Mouse (Mus musculus): ENCODE measurements around the gene Apba2. TPM values are rescaled to one million over a fixed set of nuclear protein-coding genes. Genes with fewer than 3 reads are reported as not detected.

Gene Apba2
- polyA plus RNA-seq, 1 experiment from 2014 or later: 18.3 TPM

GRCm38 (mm10) chr7:64502271-64503180, 1.0 kb downstream of the Apba2 start:
- peak; percentile 31 for DNase-seq (ENCODE audit: low spot score)
- H3K36me3 ChIP-seq (replicated peaks; ENCODE audit: control insufficient read depth, insufficient read depth, low read depth, low read length): no peaks in the 10 kb centered on the region
- peak; percentile 37 for ATAC-seq (replicated peaks; ENCODE audit: insufficient number of reproducible peaks, low FRiP score, low TSS enrichment, low read depth)
- H3K4me2 ChIP-seq (ENCODE audit: low read depth, low read length): peak overlapping the region; percentile 91
- H3K9me3 ChIP-seq (replicated peaks; ENCODE audit: control insufficient read depth, low read length): no peaks in the 10 kb centered on the region
- peaks cover 6% of the 10 kb centered on the region for H3K27me3 ChIP-seq (ENCODE audit: control insufficient read depth, insufficient read depth, low read length)
- peak overlapping the region; percentile 49 for H3K4me3 ChIP-seq (ENCODE audit: low read depth, low read length)
- H3K9ac ChIP-seq (replicated peaks; ENCODE audit: low read length): peak overlapping the region; percentile 75
- H3K27ac ChIP-seq (replicated peaks; ENCODE audit: low read depth, low read length): no peak overlapping the region
- whole genome bisulfite sequencing: 2% methylated on average over 45 of the region's 47 CpGs
- H3K4me1 ChIP-seq (ENCODE audit: control insufficient read depth, insufficient read depth, low read length): no peaks in the 10 kb centered on the region

- H3K4me3 ChIP-seq (ENCODE audit: low read depth, low read length): no peak overlapping the region
- no peak overlapping the region for H3K9ac ChIP-seq (replicated peaks; ENCODE audit: low read length)
- H3K4me2 ChIP-seq (ENCODE audit: low read depth, low read length): no peak overlapping the region
- no peak overlapping the region for H3K27ac ChIP-seq (replicated peaks; ENCODE audit: low read depth, low read length)
- 75% methylated on average over 6 of the region's 6 CpGs for WGBS
- no peaks in the 10 kb centered on the region for H3K9me3 ChIP-seq (replicated peaks; ENCODE audit: control insufficient read depth, low read length)
- H3K27me3 ChIP-seq (ENCODE audit: control insufficient read depth, insufficient read depth, low read length): peaks cover 6% of the 10 kb centered on the region
- H3K36me3 ChIP-seq (replicated peaks; ENCODE audit: control insufficient read depth, insufficient read depth, low read depth, low read length): no peaks in the 10 kb centered on the region
- ATAC-seq (replicated peaks; ENCODE audit: insufficient number of reproducible peaks, low FRiP score, low TSS enrichment, low read depth) (no peak), DNase-seq (ENCODE audit: low spot score) (no peak)
- no peaks in the 10 kb centered on the region for H3K4me1 ChIP-seq (ENCODE audit: control insufficient read depth, insufficient read depth, low read length)
Observed at GRCm38 (mm10) chr7:64503641-64504040, 2.1 kb downstream of the Apba2 start.

- Histone ChIP-seq H3K27me3 (ENCODE audit: control insufficient read depth, insufficient read depth, low read length) (peaks cover 6% of the 10 kb centered on the region), H3K4me3 (ENCODE audit: low read depth, low read length) (no peak overlapping the region), H3K4me2 (ENCODE audit: low read depth, low read length) (no peak overlapping the region), H3K9ac (replicated peaks; ENCODE audit: low read length) (no peak overlapping the region), H3K36me3 (replicated peaks; ENCODE audit: control insufficient read depth, insufficient read depth, low read depth, low read length) (no peaks in the 10 kb centered on the region), H3K27ac (replicated peaks; ENCODE audit: low read depth, low read length) (no peak overlapping the region), H3K4me1 (ENCODE audit: control insufficient read depth, insufficient read depth, low read length) (no peaks in the 10 kb centered on the region), H3K9me3 (replicated peaks; ENCODE audit: control insufficient read depth, low read length) (no peaks in the 10 kb centered on the region)
- ATAC-seq (replicated peaks; ENCODE audit: insufficient number of reproducible peaks, low FRiP score, low TSS enrichment, low read depth) (no peak), DNase-seq (ENCODE audit: low spot score) (no peak)
- 31% methylated on average over 8 of the region's 8 CpGs for WGBS
Observed at GRCm38 (mm10) chr7:64504691-64505231, 3.3 kb downstream of the Apba2 start.

- Histone ChIP-seq H3K4me1 (ENCODE audit: control insufficient read depth, insufficient read depth, low read length) (no peaks in the 10 kb centered on the region), H3K4me2 (ENCODE audit: low read depth, low read length) (no peak overlapping the region), H3K27me3 (ENCODE audit: control insufficient read depth, insufficient read depth, low read length) (peaks cover 6% of the 10 kb centered on the region), H3K36me3 (replicated peaks; ENCODE audit: control insufficient read depth, insufficient read depth, low read depth, low read length) (no peaks in the 10 kb centered on the region), H3K27ac (replicated peaks; ENCODE audit: low read depth, low read length) (no peak overlapping the region), H3K9me3 (replicated peaks; ENCODE audit: control insufficient read depth, low read length) (no peaks in the 10 kb centered on the region), H3K9ac (replicated peaks; ENCODE audit: low read length) (no peak overlapping the region), H3K4me3 (ENCODE audit: low read depth, low read length) (no peak overlapping the region)
- no peak for DNase-seq (ENCODE audit: low spot score)
- WGBS: 94% methylated on average over 3 of the region's 3 CpGs
- ATAC-seq (replicated peaks; ENCODE audit: insufficient number of reproducible peaks, low FRiP score, low TSS enrichment, low read depth): no peak
Observed at GRCm38 (mm10) chr7:64505571-64505970, 4.1 kb downstream of the Apba2 start.

GRCm38 (mm10) chr7:64508826-64509225, 7.3 kb downstream of the Apba2 start:
- Histone ChIP-seq H3K4me2 (ENCODE audit: low read depth, low read length) (no peak overlapping the region), H3K9me3 (replicated peaks; ENCODE audit: control insufficient read depth, low read length) (no peaks in the 10 kb centered on the region), H3K9ac (replicated peaks; ENCODE audit: low read length) (no peak overlapping the region), H3K4me1 (ENCODE audit: control insufficient read depth, insufficient read depth, low read length) (no peaks in the 10 kb centered on the region), H3K27me3 (ENCODE audit: control insufficient read depth, insufficient read depth, low read length) (0 out of 2 replicates have a peak, but pooled peaks cover under 1% of the 10 kb centered on the region), H3K36me3 (replicated peaks; ENCODE audit: control insufficient read depth, insufficient read depth, low read depth, low read length) (no peaks in the 10 kb centered on the region), H3K4me3 (ENCODE audit: low read depth, low read length) (no peak overlapping the region), H3K27ac (replicated peaks; ENCODE audit: low read depth, low read length) (no peak overlapping the region)
- no peak for ATAC-seq (replicated peaks; ENCODE audit: insufficient number of reproducible peaks, low FRiP score, low TSS enrichment, low read depth)
- no peak for DNase-seq (ENCODE audit: low spot score)
- WGBS: 73% methylated on average over 7 of the region's 7 CpGs

- Histone ChIP-seq H3K36me3 (replicated peaks; ENCODE audit: control insufficient read depth, insufficient read depth, low read depth, low read length) (no peaks in the 10 kb centered on the region), H3K9ac (replicated peaks; ENCODE audit: low read length) (no peak overlapping the region), H3K4me1 (ENCODE audit: control insufficient read depth, insufficient read depth, low read length) (no peaks in the 10 kb centered on the region), H3K27ac (replicated peaks; ENCODE audit: low read depth, low read length) (no peak overlapping the region), H3K9me3 (replicated peaks; ENCODE audit: control insufficient read depth, low read length) (no peaks in the 10 kb centered on the region), H3K27me3 (ENCODE audit: control insufficient read depth, insufficient read depth, low read length) (no peaks in the 10 kb centered on the region), H3K4me3 (ENCODE audit: low read depth, low read length) (no peak overlapping the region), H3K4me2 (ENCODE audit: low read depth, low read length) (no peak overlapping the region)
- 62% methylated on average over 2 of the region's 2 CpGs for WGBS
- ATAC-seq (replicated peaks; ENCODE audit: insufficient number of reproducible peaks, low FRiP score, low TSS enrichment, low read depth): no peak
- DNase-seq (ENCODE audit: low spot score): no peak
Observed at GRCm38 (mm10) chr7:64509911-64510310, 8.4 kb downstream of the Apba2 start.

GRCm38 (mm10) chr7:64510526-64511210, 9.2 kb downstream of the Apba2 start:
- no peak overlapping the region for H3K4me2 ChIP-seq (ENCODE audit: low read depth, low read length)
- H3K27ac ChIP-seq (replicated peaks; ENCODE audit: low read depth, low read length): no peak overlapping the region
- no peak for ATAC-seq (replicated peaks; ENCODE audit: insufficient number of reproducible peaks, low FRiP score, low TSS enrichment, low read depth)
- H3K36me3 ChIP-seq (replicated peaks; ENCODE audit: control insufficient read depth, insufficient read depth, low read depth, low read length): no peaks in the 10 kb centered on the region
- H3K9ac ChIP-seq (replicated peaks; ENCODE audit: low read length): no peak overlapping the region
- DNase-seq (ENCODE audit: low spot score): no peak
- WGBS: 84% methylated on average over 8 of the region's 8 CpGs
- H3K4me3 ChIP-seq (ENCODE audit: low read depth, low read length): no peak overlapping the region
- H3K9me3 ChIP-seq (replicated peaks; ENCODE audit: control insufficient read depth, low read length): no peaks in the 10 kb centered on the region
- no peaks in the 10 kb centered on the region for H3K27me3 ChIP-seq (ENCODE audit: control insufficient read depth, insufficient read depth, low read length)
- H3K4me1 ChIP-seq (ENCODE audit: control insufficient read depth, insufficient read depth, low read length): no peaks in the 10 kb centered on the region

- H3K4me1 ChIP-seq (ENCODE audit: control insufficient read depth, insufficient read depth, low read length): no peaks in the 10 kb centered on the region
- no peak overlapping the region for H3K4me3 ChIP-seq (ENCODE audit: low read depth, low read length)
- H3K4me2 ChIP-seq (ENCODE audit: low read depth, low read length): no peak overlapping the region
- WGBS: 93% methylated on average over 3 of the region's 3 CpGs
- H3K27me3 ChIP-seq (ENCODE audit: control insufficient read depth, insufficient read depth, low read length): no peaks in the 10 kb centered on the region
- no peaks in the 10 kb centered on the region for H3K36me3 ChIP-seq (replicated peaks; ENCODE audit: control insufficient read depth, insufficient read depth, low read depth, low read length)
- DNase-seq (ENCODE audit: low spot score): no peak
- no peaks in the 10 kb centered on the region for H3K9me3 ChIP-seq (replicated peaks; ENCODE audit: control insufficient read depth, low read length)
- no peak overlapping the region for H3K27ac ChIP-seq (replicated peaks; ENCODE audit: low read depth, low read length)
- ATAC-seq (replicated peaks; ENCODE audit: insufficient number of reproducible peaks, low FRiP score, low TSS enrichment, low read depth): no peak
- no peak overlapping the region for H3K9ac ChIP-seq (replicated peaks; ENCODE audit: low read length)
Observed at GRCm38 (mm10) chr7:64513621-64514020, 12.1 kb downstream of the Apba2 start.

Measured in embryonic facial prominence, embryonic 11.5 days (tissue).